Mouse (Mus musculus) natural killer cell, adult 2 months (primary cell): ENCODE results near the gene Cnnm2.
"Not testable (repeated sequence)": the region's sequence is repeated elsewhere in the genome, so short reads cannot be mapped to it uniquely, and the experiment has no call there.

Experiments used
- DNase-seq, 2 experiments: peaks; one replicate each; pipeline ENCODE4 v3.0.0; 2022; ENCODE audit warnings: low spot score in 2 of 2

The Cnnm2 gene

DNA sequence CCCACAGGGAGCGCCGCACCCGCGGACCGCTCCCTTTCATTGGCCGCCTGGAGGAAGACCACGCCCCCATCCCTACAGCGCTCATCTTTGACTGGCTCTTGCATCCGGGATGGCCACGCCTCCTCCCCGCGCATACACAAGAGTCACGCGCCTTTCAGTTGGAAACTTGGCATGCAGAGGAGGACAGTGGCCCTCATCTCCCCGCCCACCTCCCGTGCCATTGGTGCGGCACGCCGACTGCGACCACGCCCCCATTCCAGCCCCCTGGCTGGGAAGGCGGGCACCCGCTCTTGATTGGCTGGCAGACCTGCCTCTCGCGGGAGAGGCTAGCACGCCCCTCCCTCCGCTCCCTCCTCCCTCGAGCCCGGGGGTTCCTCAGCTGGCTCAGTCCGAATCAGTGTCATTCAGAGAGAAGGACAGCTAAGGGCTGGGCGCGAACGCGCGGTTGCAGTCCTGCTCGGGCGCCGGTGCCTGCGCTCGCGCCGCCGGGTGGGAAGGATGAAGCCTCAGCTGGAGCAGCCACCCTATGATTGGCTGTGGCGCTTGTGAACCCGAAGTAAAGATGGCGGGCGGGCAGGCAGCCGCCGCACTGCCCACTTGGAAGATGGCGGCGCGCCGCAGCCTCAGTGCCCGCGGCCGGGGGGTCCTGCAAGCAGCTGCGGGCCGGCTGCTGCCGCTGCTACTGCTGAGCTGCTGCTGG is at the start of gene Cnnm2:
Gene Cnnm2 (plus strand): TSS at position 350 of the 700 bp plus-strand sequence.
- DNase-seq = peak; percentile 99

DNA sequence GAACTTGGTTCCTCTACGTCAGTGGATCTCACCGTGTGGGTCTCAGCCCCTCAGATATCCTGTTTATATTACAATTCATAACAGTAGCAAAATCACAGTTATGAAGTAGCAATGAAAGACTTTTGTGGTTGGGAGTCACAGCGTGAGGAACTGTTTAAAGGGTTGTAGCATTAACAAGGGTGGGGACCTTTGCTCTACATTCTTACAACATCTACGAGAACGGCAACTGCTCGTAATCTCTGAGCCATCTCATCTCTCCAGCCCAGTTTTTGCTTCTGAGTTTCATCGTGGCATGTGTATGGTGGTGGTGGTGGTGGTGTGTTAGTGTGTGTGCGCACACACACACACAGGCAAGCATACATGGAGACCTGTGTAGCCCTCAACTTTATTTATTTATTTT is 47.2 kb upstream of the Cnnm2 start:
- DNase-seq = peak in 1 of 2 experiments; percentile 30

DNA sequence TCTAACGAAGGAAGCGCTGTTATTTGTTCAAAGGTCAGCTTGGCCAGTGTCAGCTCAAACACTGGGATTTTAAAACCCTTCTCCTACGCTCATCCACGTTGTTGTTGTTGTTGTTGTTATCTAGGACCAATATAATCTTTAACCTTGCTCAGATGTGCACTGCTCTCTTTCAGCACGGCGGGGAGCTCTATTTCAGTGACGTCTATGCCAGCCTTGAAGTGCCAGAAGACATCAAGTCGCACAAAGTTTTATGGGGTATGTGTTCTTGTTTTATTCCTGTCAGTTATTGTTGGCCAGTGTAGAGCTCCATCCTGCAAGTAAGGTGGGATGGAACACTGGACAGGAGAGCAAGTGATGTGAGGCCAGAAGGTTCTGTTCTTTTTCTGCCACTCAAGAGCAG is 46.4 kb upstream of the Cnnm2 start:
- DNase-seq = no peak

DNA sequence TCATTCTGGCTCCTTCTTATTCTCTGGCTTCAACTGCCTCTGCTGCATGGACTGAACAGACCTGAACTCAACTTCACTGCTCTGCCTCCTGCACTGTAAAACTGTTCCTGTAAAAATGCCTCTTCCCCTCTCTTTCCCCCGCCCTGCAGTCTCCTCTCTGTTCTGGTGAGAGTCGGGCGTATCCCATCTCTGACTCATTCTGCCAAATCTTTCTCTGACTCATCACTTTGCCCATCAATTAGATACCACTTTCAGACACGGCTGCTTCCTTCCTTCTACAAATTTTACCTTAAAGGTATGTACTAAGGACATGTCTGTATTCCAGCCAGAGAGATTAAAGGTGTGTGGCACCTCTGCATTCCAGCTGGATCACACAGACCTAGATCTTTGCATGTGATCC is 43.2 kb upstream of the Cnnm2 start:
- no peak for DNase-seq

DNA sequence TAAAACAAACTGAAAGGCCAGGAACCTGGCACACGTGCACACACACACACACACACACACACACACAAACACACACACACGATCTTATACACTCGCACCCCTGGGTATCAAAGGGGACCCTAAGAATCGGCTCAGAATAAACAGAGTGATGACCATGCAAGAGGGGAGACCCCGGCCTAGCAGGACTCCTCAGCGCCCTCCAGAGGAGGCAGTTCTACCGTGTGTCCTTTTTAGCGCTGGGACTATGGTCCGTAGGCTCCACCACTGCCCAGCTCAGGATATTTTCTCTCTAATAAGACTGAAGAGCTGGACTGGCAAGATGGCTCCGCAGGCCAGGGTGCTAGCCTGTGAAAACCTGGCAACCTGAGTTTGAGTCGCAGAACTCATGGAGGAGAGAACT is 37.0 kb upstream of the Cnnm2 start:
- DNase-seq = no peak

DNA sequence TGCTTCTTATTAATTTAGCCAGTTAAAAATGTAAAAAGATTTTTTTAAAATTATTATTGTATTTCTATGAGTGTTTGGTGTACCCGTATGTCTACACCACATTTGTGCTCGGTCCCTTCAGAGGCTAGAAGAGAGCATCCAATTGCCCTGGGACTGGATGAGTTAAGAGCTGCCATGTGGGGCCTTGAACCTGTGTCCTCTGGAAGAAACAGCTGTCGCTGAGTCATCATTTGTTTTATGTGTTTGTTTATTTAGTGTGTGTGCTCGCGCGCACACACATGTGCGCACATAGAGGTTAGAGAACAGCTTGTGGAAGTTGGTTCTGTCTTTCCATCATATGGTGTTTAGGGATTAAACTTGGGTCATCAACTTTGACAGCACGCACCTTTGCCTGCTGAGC is 35.3 kb upstream of the Cnnm2 start:
- DNase-seq = no peak

DNA sequence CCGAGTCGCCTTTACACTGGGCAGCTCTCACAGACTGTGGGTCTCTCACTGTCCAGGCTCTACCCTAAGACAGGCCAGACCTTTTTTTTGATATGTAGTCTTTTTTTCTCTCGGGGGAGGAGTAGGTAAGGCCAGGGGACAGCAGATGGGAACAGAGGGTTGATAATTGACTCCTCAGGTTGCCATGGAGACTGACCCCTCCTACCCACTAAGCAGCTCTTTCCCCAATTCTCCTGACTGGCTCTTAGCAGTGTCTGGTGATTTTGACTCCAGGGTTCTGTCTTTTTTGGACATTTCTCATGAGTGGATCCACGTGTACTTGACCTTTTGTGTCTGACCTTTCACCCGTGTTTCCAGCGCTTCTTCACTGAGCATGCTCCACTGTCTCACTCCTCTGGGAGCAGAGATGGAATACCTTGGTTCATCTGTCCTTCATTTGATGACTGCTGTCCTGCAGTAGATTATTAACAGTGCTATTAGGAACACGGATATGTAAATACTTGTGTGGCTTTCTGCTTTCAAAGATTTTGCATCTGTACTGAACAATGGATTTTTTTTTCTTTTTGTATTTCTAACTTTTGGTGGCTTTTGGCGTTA is 34.2 kb upstream of the Cnnm2 start:
- no peak for DNase-seq

DNA sequence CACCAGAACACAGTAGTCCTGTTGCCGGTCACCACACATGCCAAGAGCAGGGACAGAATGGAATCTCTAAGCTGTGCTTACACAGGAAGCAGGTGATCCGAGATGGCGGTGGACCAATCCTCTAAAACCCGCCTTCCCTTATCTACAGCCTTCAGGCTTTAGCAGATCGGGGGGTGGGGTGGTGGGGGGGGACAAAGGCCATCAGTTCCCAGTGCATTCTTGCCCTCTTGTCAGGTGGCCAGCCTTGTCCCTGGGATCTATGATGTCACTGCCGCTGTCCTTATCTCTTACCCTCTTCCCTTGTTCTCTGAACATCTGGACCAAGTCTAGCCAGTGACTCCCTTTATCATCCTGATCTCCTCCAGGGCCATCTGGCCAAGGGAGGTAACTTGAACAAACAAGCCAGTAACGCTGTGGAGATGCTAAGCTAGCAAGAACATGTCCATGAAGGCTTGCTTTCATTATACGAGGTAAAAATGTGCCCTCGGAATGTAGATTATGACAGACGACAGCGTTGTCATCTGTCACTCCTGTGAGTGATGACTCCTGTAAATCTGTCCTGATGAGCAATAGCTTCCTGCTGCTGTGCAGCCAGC is 33.4 kb upstream of the Cnnm2 start:
- DNase-seq = no peak

DNA sequence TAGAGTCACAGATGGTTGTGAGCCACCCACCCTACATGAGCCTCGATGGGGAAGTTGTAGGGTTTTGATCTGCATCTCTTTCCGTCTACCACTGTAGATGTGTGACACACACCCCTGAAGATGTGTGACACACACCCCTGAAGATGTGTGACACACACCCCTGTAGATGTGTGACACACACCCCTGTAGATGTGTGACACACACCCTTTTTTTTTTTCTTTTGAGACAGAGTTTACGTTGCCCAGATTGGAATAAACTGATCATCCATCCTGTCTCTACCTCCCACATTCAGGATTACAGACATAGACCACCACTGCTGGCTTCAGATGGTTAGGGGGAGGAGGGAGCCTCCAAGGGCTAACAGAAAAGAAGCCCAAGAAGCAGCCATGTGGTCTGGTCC is 32.5 kb upstream of the Cnnm2 start:
- peak; percentile 60 to 83 for DNase-seq

DNA sequence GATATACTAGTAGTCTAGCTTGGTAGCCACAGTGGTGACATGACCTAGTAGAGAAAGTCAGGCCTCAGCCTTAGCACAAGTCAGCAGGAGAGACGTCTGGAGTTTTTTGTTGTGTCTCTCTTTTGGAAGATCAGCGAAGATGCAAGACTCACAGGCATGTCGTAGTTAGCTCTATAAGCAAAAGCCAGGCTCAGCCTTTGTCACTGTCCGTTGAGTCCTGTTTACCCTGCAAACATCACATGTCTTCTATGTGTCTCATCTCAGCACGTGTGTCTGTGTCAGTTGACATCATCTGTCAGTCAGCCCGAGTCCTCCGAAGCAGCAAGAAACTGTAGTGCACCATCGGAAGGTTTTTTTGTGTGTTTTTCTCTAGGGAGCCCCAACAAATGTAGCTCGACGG is 30.0 kb upstream of the Cnnm2 start:
- DNase-seq = no peak

DNA sequence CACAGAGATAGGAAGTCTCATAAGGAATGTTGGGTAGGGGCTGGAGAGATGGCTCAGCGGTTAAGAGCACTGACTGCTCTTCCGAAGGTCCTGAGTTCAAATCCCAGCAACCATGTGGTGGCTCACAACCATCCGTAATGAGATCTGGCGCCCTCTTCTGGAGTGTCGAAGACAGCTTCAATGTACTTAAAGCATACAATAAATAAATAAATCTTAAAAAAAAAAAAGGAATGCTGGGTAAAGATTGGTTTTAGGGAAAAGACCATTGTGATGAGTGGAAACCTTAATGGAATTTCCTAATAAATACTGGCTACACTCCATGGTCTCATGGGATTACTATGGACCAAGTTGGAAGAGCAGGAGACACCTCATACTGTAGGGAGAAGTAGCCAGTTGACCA is 28.7 kb upstream of the Cnnm2 start:
- DNase-seq = not testable (repeated sequence)

DNA sequence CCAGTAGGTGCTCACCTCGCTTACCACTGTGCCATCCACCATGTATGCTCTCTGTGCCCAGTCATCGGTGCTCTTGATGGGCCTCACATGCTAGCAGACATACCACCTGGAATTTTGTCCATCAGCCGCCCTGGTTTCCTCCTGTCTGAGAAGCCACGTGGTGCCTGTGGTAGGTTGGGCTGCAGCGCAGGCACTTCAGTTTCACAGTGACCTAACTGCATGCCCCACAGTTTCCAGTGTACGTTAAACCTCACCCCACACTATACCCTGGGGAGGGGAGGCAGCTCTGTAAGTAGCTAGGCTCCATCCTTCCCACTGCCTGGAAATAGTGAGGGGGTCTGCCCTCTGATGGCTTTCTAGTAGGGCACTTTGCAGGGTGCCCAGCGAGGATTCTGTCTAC is 27.8 kb upstream of the Cnnm2 start:
- DNase-seq = peak; percentile 38 to 64

DNA sequence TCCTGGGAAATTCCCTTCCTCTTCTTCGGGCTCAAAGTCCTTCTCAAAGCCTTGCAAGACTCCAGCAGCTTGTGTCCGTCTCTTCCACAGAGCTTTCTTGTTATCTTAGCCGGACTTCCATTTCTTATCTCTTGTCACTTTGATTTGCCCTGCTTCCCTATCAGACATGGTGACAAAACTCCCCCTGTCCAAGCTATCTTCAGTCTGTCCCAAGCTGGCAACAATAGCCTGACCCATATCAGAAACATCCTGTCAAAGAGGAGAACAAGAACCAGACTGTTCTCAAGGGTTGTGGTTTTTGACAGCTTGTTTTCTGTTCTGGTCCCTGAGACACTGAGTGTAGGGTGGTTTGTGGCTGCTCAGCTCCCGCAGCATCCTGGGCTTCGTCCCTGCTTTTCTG is 26.2 kb upstream of the Cnnm2 start:
- DNase-seq = no peak

DNA sequence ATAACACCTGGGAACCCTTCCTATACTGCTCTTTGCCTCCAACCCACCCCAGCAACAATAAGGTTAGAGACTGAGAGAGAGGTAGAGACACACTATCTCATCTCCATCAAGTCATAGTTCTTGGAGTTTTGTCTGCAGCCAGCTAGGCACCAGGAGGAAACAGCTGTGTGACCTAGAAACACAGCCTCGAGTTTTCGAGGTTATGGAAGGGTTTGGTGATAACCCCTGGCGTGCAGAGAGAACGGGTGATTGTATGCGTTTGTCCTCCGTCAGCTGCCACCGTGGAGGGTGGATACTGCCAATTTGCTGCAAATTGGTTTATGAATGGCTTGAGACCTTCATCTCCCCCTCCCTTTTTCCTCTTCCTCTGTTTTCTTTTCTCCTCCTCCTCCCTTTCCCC is 24.3 kb upstream of the Cnnm2 start:
- no peak for DNase-seq

DNA sequence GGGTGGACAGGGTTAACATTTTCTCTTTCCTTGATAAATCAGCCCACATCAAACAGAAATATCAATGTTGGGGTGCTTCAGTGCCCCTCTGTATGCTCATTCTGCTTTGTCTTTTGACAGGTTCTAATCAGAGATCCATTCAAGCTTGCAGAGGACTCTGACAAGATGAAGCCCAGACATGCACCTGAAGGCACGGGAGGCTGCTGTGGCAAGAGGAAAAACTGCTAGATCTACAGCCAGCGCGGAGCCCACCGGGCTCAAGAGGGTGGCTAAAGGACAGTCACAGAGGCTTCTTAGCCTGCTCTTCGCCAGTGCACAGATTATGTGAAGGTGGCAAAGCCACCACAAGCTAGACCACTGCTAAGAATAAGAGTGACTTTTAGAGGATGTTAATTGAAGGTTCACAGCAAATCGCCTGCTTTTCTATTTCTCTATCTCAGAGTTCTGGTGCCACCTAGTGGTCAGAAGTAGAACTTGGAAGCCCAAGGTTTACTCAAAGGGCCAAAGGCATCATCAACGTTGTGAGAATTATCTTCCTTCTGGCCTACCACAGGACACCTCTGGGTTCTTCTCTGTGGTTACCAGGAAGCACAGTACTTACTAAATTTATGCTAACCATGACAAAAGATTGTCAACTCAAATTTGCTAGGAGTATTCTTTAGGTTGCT is 20.9 kb upstream of the Cnnm2 start:
- DNase-seq = peak; percentile 73 to 78

DNA sequence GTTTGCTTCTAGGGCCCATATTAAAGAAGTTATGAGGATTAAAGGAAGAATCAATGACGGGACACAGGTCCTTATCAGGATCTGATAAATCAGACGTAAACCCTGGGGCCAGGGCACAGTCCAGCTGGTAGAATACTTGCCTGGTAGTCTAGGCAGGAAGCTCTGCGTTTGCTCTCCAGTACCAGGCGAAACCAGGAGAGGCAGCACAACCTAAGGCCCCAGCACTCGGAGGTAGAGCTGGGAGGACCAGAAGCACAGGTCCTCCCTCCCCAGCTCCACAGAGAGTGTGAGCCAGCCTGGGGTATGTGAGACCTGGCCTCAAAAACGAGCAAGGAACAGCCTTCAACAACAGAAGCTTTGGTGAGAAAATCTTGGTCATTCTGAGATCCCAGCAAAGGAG is 19.8 kb upstream of the Cnnm2 start:
- DNase-seq = no peak

DNA sequence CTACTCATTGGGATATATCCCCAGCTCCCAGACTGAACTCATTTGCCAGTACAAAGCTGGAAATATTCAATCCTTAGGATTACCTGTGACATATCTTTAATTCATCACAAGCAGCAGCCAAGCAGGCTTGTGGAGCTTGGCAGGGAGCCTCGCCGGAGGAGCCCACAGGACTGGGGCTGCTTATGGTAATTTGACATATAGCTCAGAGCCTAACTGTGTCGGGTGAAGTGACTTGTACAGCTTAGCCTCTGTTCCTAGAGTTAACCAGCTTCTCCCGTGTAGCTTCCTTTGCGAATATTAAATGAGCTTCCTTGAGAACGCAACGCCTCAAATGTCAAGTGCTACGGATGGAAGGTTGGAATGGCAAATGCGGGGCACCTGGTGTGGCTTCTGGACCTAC is 16.7 kb upstream of the Cnnm2 start:
- DNase-seq = no peak

DNA sequence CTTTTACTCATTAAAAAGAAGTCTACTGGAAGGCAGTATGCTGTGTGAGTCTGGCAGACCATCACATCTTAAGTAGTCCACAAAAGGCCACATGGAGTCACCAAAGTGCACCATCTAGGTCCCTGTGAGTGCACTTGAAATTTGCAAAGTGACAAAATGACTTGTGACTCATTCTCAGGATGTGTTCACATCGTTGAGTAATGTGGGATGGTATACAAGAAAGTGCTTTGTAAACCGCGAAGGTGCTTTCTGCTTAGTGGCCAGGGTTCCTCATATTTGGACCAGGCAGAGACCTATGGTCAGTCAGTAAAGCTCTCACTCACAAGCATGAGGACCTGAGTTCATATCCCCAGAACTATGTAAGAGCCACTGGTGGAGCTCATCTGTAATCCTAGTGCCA is 13.6 kb upstream of the Cnnm2 start:
- no peak for DNase-seq

DNA sequence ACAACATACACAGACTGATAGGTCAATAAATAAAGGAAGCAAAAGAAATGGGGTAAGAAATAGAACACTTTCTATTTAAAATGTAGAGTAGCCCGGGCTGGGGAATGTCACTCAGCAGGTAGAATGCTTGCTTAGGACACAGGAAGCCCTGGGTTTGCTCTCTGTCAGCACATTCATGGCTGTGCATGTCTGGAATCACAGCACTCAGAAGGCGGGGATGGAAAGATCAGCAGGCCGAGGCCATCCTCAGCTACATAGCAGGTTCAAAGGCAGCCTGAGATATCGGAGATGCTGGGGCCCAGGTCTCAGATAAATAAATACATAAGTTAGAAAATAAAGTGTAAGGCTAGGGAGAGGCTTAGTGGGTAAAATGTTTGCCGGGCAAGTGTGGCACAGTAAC is 9.2 kb upstream of the Cnnm2 start:
- no peak for DNase-seq

DNA sequence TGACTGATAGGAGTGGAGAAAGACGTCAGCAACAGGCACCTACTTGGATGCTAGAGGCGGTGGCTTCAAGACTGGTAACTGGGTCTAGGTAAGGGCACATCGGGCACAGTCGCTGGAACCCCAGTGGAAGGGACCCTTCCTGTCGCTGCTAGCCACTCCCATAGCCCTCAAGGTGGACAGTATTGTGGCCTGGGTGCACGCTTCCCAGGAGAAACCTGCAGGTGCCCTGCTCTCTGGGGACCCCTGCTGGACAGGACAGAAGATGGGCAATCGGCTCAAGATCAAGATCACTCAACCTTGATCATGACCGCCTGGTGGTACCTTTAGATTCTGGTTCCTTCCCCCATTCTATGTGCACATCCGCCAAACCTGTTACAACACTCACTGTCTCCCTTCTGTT is 6.3 kb upstream of the Cnnm2 start:
- peak; percentile 31 to 34 for DNase-seq

DNA sequence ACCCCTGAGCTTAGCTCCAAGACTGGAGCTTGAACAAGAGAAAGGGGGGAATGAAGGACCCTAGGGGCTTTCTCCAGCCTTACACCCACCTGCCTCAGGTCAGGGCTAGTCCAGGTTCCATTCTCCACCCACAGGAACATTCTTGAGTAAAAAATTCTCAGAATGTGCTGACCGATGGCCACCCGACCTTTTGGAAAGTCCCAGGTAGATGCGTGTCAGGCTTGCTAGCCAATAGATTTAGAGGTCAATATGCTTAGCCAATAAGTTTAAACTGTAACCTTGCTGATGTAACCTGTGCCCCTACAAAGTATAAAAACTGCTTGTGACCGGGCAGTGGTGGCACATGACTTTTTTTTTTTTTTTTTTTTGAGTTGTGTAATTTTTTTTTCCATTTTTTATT is 5.2 kb upstream of the Cnnm2 start:
- DNase-seq = no peak

DNA sequence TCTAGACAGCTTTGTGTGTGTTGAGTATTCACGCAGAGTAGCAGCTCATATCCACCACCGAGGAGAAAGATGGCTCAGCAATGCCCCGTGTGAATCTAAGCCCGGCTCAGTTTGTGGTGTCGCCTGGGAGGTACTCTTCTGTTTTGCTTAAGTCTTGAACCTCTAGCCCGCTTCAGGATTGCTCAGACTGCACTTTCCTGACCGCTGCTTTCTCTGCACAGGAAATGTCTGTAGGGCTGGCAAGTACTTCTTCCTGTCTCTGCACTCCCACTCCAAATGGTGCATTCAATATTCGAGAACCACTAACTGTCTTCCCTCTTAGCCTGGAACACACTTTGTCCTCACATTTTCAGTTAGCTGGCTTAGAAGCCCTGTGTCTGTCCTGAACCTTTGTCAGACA is 2.3 kb upstream of the Cnnm2 start:
- peak; percentile 20 to 30 for DNase-seq

DNA sequence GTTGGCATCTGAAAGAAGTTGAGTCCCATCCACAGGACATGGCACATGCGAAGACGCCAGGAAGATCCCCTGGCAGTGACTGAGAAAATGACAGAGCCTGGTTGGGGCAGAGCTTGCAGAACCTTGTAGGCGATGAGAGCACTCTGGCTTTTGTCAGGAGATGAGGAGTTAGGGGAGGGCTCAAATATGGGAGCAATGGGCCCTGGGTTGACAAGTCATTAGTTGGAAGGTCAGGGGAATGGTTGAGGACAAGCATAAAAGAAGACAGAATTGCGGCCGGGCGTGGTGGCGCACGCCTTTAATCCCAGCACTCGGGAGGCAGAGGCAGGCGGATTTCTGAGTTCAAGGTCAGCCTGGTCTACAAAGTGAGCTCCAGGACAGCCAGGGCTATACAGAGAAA is 1.5 kb upstream of the Cnnm2 start:
- DNase-seq = not testable (repeated sequence)
